Mouse (Mus musculus): ENCODE results near the gene Rspry1.

GRCm38 (mm10) chr8:94568098-94568497 lies 33.6 kb upstream of the Rspry1 start:
- no peak for TF ChIP-seq CTCF (IDR thresholded peaks at IDR 0.05; ENCODE audit: low read depth)
- TF ChIP-seq EP300 (IDR thresholded peaks at IDR 0.05; ENCODE audit: low read depth), result no peak

All from liver, postnatal 0 days (tissue).